Mouse (Mus musculus): ENCODE data around the gene B4galt5. TPM values are rescaled to one million over a fixed set of nuclear protein-coding genes. Genes with fewer than 3 reads are reported as not detected.
"Not testable (repeated sequence)": the region's sequence is repeated elsewhere in the genome, so short reads cannot be mapped to it uniquely, and the experiment has no call there.

B4galt5 gene
- 14.5 and 19.7 TPM in 2 replicates for polyA plus RNA-seq (2016; fragmentation: Nextera tagmentation; extraction: Ambion mirVana)

GRCm38 (mm10) chr2:167348376-167349282, at the start of gene B4galt5:
Gene B4galt5, minus strand, starts transcription at chr2:167349183.
- H3K4me3 ChIP-seq, result peak within 1 kb of the TSS; percentile 83
- under 1% methylated on average over 47 of the region's 111 CpGs for WGBS
- H3K9me3 ChIP-seq, result no peaks in the 10 kb centered on the region
- peak within 1 kb of the TSS; percentile 85 for H3K9ac ChIP-seq
- H3K36me3 ChIP-seq, result no peaks in the 10 kb centered on the region
- ATAC-seq (ENCODE audit: insufficient number of reproducible peaks, insufficient read depth, low FRiP score, low TSS enrichment), result peak; percentile 37
- H3K4me1 ChIP-seq, result peaks cover 14% of the 10 kb centered on the region
- H3K27ac ChIP-seq, result peak within 1 kb of the TSS; percentile 77
- H3K27me3 ChIP-seq, result peaks cover 6% of the 10 kb centered on the region; the same call in 1 of the 2 replicates
- H3K4me2 ChIP-seq (replicated peaks), result peak within 1 kb of the TSS; percentile 90

- H3K9ac ChIP-seq; H3K9me3 ChIP-seq; H3K36me3 ChIP-seq; ATAC-seq (ENCODE audit: insufficient number of reproducible peaks, insufficient read depth, low FRiP score, low TSS enrichment); H3K4me2 ChIP-seq (replicated peaks); H3K4me1 ChIP-seq; H3K27me3 ChIP-seq; H3K4me3 ChIP-seq; H3K27ac ChIP-seq: not testable (repeated sequence)
- WGBS, result 93% methylated on average over 9 of the region's 9 CpGs
Measured at GRCm38 (mm10) chr2:167396420-167396819, 47.4 kb upstream of the B4galt5 start.

GRCm38 (mm10) chr2:167394426-167394825, 45.4 kb upstream of the B4galt5 start:
- no peak for ATAC-seq (ENCODE audit: insufficient number of reproducible peaks, insufficient read depth, low FRiP score, low TSS enrichment)
- no peaks in the 10 kb centered on the region for H3K9me3 ChIP-seq
- H3K4me2 ChIP-seq (replicated peaks), result no peak overlapping the region
- H3K4me3 ChIP-seq, result no peak overlapping the region
- no peaks in the 10 kb centered on the region for H3K27me3 ChIP-seq
- H3K27ac ChIP-seq, result no peak overlapping the region
- no peak overlapping the region for H3K9ac ChIP-seq
- H3K36me3 ChIP-seq, result no peaks in the 10 kb centered on the region
- no peaks in the 10 kb centered on the region for H3K4me1 ChIP-seq
- 86% methylated on average over 7 of the region's 7 CpGs for WGBS

GRCm38 (mm10) chr2:167386998-167387397, 38.0 kb upstream of the B4galt5 start:
- Histone ChIP-seq H3K27me3 (no peaks in the 10 kb centered on the region), H3K9ac (no peak overlapping the region), H3K4me1 (no peaks in the 10 kb centered on the region), H3K4me3 (no peak overlapping the region), H3K4me2 (replicated peaks) (no peak overlapping the region), H3K27ac (no peak overlapping the region), H3K9me3 (no peaks in the 10 kb centered on the region), H3K36me3 (no peaks in the 10 kb centered on the region)
- 79% methylated on average over 6 of the region's 6 CpGs for WGBS
- ATAC-seq (ENCODE audit: insufficient number of reproducible peaks, insufficient read depth, low FRiP score, low TSS enrichment), result no peak

- H3K9me3 ChIP-seq, result no peaks in the 10 kb centered on the region
- ATAC-seq (ENCODE audit: insufficient number of reproducible peaks, insufficient read depth, low FRiP score, low TSS enrichment), result no peak
- H3K4me3 ChIP-seq, result no peak overlapping the region
- 78% methylated on average over 4 of the region's 4 CpGs for WGBS
- no peaks in the 10 kb centered on the region for H3K4me1 ChIP-seq
- no peak overlapping the region for H3K27ac ChIP-seq
- H3K36me3 ChIP-seq, result no peaks in the 10 kb centered on the region
- no peak overlapping the region for H3K9ac ChIP-seq
- no peak overlapping the region for H3K4me2 ChIP-seq (replicated peaks)
- H3K27me3 ChIP-seq, result no peaks in the 10 kb centered on the region
Measured at GRCm38 (mm10) chr2:167386456-167386855, 37.5 kb upstream of the B4galt5 start.

- Histone ChIP-seq H3K36me3 (no peaks in the 10 kb centered on the region), H3K4me3 (no peak overlapping the region), H3K9ac (no peak overlapping the region), H3K4me1 (no peaks in the 10 kb centered on the region), H3K4me2 (replicated peaks) (no peak overlapping the region), H3K9me3 (no peaks in the 10 kb centered on the region), H3K27ac (no peak overlapping the region), H3K27me3 (no peaks in the 10 kb centered on the region)
- WGBS, result 87% methylated on average over 13 of the region's 13 CpGs
- no peak for ATAC-seq (ENCODE audit: insufficient number of reproducible peaks, insufficient read depth, low FRiP score, low TSS enrichment)
Measured at GRCm38 (mm10) chr2:167383666-167384083, 34.7 kb upstream of the B4galt5 start.

GRCm38 (mm10) chr2:167382389-167382788, 33.4 kb upstream of the B4galt5 start:
- WGBS, result 85% methylated on average over 7 of the region's 7 CpGs
- no peak for ATAC-seq (ENCODE audit: insufficient number of reproducible peaks, insufficient read depth, low FRiP score, low TSS enrichment)
- H3K4me1 ChIP-seq, result no peaks in the 10 kb centered on the region
- no peaks in the 10 kb centered on the region for H3K27me3 ChIP-seq
- no peaks in the 10 kb centered on the region for H3K9me3 ChIP-seq
- no peak overlapping the region for H3K9ac ChIP-seq
- no peak overlapping the region for H3K4me2 ChIP-seq (replicated peaks)
- no peak overlapping the region for H3K4me3 ChIP-seq
- H3K27ac ChIP-seq, result no peak overlapping the region
- H3K36me3 ChIP-seq, result no peaks in the 10 kb centered on the region

GRCm38 (mm10) chr2:167381596-167381995, 32.6 kb upstream of the B4galt5 start:
- Histone ChIP-seq H3K4me1 (no peaks in the 10 kb centered on the region), H3K27ac (no peak overlapping the region), H3K9ac (no peak overlapping the region), H3K4me2 (replicated peaks) (no peak overlapping the region), H3K9me3 (no peaks in the 10 kb centered on the region), H3K4me3 (no peak overlapping the region), H3K27me3 (no peaks in the 10 kb centered on the region), H3K36me3 (no peaks in the 10 kb centered on the region)
- ATAC-seq (ENCODE audit: insufficient number of reproducible peaks, insufficient read depth, low FRiP score, low TSS enrichment), result no peak
- 76% methylated on average over 7 of the region's 7 CpGs for WGBS

- Histone ChIP-seq H3K4me2 (replicated peaks) (no peak overlapping the region), H3K9me3 (no peaks in the 10 kb centered on the region), H3K4me3 (no peak overlapping the region), H3K27me3 (no peaks in the 10 kb centered on the region), H3K36me3 (no peaks in the 10 kb centered on the region), H3K27ac (no peak overlapping the region), H3K4me1 (no peaks in the 10 kb centered on the region), H3K9ac (no peak overlapping the region)
- no peak for ATAC-seq (ENCODE audit: insufficient number of reproducible peaks, insufficient read depth, low FRiP score, low TSS enrichment)
- WGBS, result 67% methylated on average over 7 of the region's 7 CpGs
Measured at GRCm38 (mm10) chr2:167380615-167381285, 31.8 kb upstream of the B4galt5 start.

- no peaks in the 10 kb centered on the region for H3K4me1 ChIP-seq
- no peaks in the 10 kb centered on the region for H3K36me3 ChIP-seq
- no peak overlapping the region for H3K4me3 ChIP-seq
- no peak overlapping the region for H3K4me2 ChIP-seq (replicated peaks)
- no peaks in the 10 kb centered on the region for H3K27me3 ChIP-seq
- H3K9me3 ChIP-seq, result no peaks in the 10 kb centered on the region
- ATAC-seq (ENCODE audit: insufficient number of reproducible peaks, insufficient read depth, low FRiP score, low TSS enrichment), result no peak
- WGBS, result 40% methylated on average over 4 of the region's 4 CpGs
- no peak overlapping the region for H3K27ac ChIP-seq
- H3K9ac ChIP-seq, result no peak overlapping the region
Measured at GRCm38 (mm10) chr2:167378972-167379371, 30.0 kb upstream of the B4galt5 start.

GRCm38 (mm10) chr2:167377697-167378096, 28.7 kb upstream of the B4galt5 start:
- WGBS, result 27% methylated on average over 3 of the region's 3 CpGs
- no peak overlapping the region for H3K4me3 ChIP-seq
- ATAC-seq (ENCODE audit: insufficient number of reproducible peaks, insufficient read depth, low FRiP score, low TSS enrichment), result no peak
- H3K4me1 ChIP-seq, result no peaks in the 10 kb centered on the region
- H3K27me3 ChIP-seq, result no peaks in the 10 kb centered on the region
- H3K4me2 ChIP-seq (replicated peaks), result no peak overlapping the region
- H3K36me3 ChIP-seq, result no peaks in the 10 kb centered on the region
- no peaks in the 10 kb centered on the region for H3K9me3 ChIP-seq
- no peak overlapping the region for H3K9ac ChIP-seq
- H3K27ac ChIP-seq, result no peak overlapping the region

- Histone ChIP-seq H3K27me3 (no peaks in the 10 kb centered on the region), H3K9me3 (no peaks in the 10 kb centered on the region), H3K4me3 (no peak overlapping the region), H3K9ac (no peak overlapping the region), H3K4me1 (no peaks in the 10 kb centered on the region), H3K36me3 (no peaks in the 10 kb centered on the region), H3K27ac (no peak overlapping the region), H3K4me2 (replicated peaks) (no peak overlapping the region)
- WGBS, result 75% methylated on average over 8 of the region's 8 CpGs
- no peak for ATAC-seq (ENCODE audit: insufficient number of reproducible peaks, insufficient read depth, low FRiP score, low TSS enrichment)
Measured at GRCm38 (mm10) chr2:167376160-167376564, 27.2 kb upstream of the B4galt5 start.

All from embryonic facial prominence, embryonic 12.5 days (tissue).